In the genomic region with DNA sequence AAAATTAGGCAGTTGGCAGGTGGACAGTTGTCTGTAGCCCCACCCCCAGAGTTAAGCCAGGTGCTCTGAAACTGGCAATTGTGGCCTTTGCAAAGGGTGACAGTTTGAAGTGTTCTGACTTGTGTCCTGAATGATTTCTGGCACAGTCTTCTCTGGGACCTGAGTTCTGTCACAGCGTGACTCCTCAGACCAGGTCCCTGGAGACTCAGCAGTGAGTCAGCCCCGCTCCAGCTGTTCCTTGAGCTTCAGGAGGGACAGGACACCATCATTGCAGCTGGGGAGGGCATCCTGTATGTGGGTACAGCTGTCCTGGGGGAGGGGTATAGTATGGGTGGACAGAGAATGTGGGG, we compare ENCODE assay signal across 11 mouse cellular contexts. TPM values are rescaled to one million over a fixed set of nuclear protein-coding genes. Genes with fewer than 3 reads are reported as not detected.
DNase-seq lines count a peak whose midpoint lies in the region; ATAC-seq and TF ChIP-seq lines count a peak whose summit lies in the region.
"Had no signal": no experiment of that assay in that cellular context is flagged by ENCODE, and none has a peak within 500 bp of the region (broad histone marks: within the 10 kb centered on the region; RNA-seq: fewer than 3 reads in every experiment).

No protein-coding gene starts in this region.

- no peak for DNase-seq in hindbrain, embryonic 10.5 days (ENCODE audit: low spot score)
- DNase-seq in embryonic facial prominence, embryonic 14.5 days (ENCODE audit: low spot score): peak; percentile 54
- peak; percentile 41 to 69 for DNase-seq in heart, postnatal 36 days
- DNase-seq in right cerebral cortex, postnatal 4 days: no peak
- no peak for DNase-seq in cerebellum, postnatal 4 days (ENCODE audit: low spot score in 2 of 2)

- no peak overlapping the region for H3K9ac ChIP-seq in hindbrain, embryonic 16.5 days (ENCODE audit: low read depth, low read length)
- no peak overlapping the region for H3K9ac ChIP-seq in embryonic facial prominence, embryonic 14.5 days (ENCODE audit: low read depth, low read length)
- H3K9ac ChIP-seq: forebrain, embryonic 15.5 days; neural tube, embryonic 13.5 days had no signal

- TF ChIP-seq CTCF in C2C12 (IDR thresholded peaks at IDR 0.05; ENCODE audit: control insufficient read depth, insufficient read depth, insufficient read length): no peak

- no peak for ATAC-seq in hindbrain, embryonic 16.5 days
- no peak for ATAC-seq in embryonic facial prominence, embryonic 14.5 days (ENCODE audit: low read depth)
- ATAC-seq in megakaryocyte-erythroid progenitor cell, adult 5-6 weeks (replicated peaks; ENCODE audit: low FRiP score, low TSS enrichment, poor library complexity, severe bottlenecking): no peak

- H3K27me3 ChIP-seq in hindbrain, embryonic 10.5 days (ENCODE audit: insufficient read depth, poor library complexity, severe bottlenecking): no peaks in the 10 kb centered on the region
- H3K27me3 ChIP-seq in hindbrain, embryonic 16.5 days (replicated peaks; ENCODE audit: control insufficient read depth, insufficient read depth, low read length): no peaks in the 10 kb centered on the region
- no peaks in the 10 kb centered on the region for H3K27me3 ChIP-seq in C2C12 (ENCODE audit: control insufficient read depth, insufficient read depth, insufficient read length)
- H3K27me3 ChIP-seq in embryonic facial prominence, embryonic 14.5 days (replicated peaks; ENCODE audit: control insufficient read depth, insufficient read depth, low read length): no peaks in the 10 kb centered on the region
- H3K27me3 ChIP-seq: forebrain, embryonic 15.5 days had no signal

- no peaks in the 10 kb centered on the region for H3K9me3 ChIP-seq in hindbrain, embryonic 10.5 days
- no peaks in the 10 kb centered on the region for H3K9me3 ChIP-seq in hindbrain, embryonic 16.5 days (ENCODE audit: control insufficient read depth, low read length)
- no peaks in the 10 kb centered on the region for H3K9me3 ChIP-seq in embryonic facial prominence, embryonic 14.5 days (ENCODE audit: control insufficient read depth, low read length)
- H3K9me3 ChIP-seq: forebrain, embryonic 15.5 days; neural tube, embryonic 13.5 days had no signal

- WGBS in hindbrain, embryonic 10.5 days: 86% methylated on average over 2 of the region's 2 CpGs
- 54% methylated on average over 2 of the region's 2 CpGs for WGBS in hindbrain, embryonic 16.5 days
- WGBS in embryonic facial prominence, embryonic 14.5 days: 61% methylated on average over 2 of the region's 2 CpGs

- H3K27ac ChIP-seq in hindbrain, embryonic 10.5 days: peak overlapping the region; percentile 62; the same call in 1 of the 2 replicates
- no peak overlapping the region for H3K27ac ChIP-seq in hindbrain, embryonic 16.5 days (ENCODE audit: low read depth, low read length)
- no peak overlapping the region for H3K27ac ChIP-seq in embryonic facial prominence, embryonic 14.5 days (replicated peaks; ENCODE audit: low read depth, low read length)
- H3K27ac ChIP-seq: forebrain, embryonic 15.5 days; neural tube, embryonic 13.5 days had no signal

- no peaks in the 10 kb centered on the region for H3K79me2 ChIP-seq in C2C12 (ENCODE audit: control insufficient read depth, insufficient read depth)

- intact Hi-C loops in heart, postnatal 36 days (cut with DNase I): loop anchor here (1.0 to 10.0 kb wide), 5 partner anchors 48 to 419 kb away; no protein-coding TSS in a partner anchor

- peaks cover 70% of the 10 kb centered on the region for H3K4me1 ChIP-seq in hindbrain, embryonic 10.5 days (replicated peaks)
- H3K4me1 ChIP-seq in hindbrain, embryonic 16.5 days (ENCODE audit: control insufficient read depth, insufficient read depth, low read depth, low read length): peaks cover 11% of the 10 kb centered on the region
- H3K4me1 ChIP-seq in embryonic facial prominence, embryonic 14.5 days (ENCODE audit: control insufficient read depth, insufficient read depth, low read length): peaks cover 23% of the 10 kb centered on the region

- H3ac ChIP-seq in C2C12 (ENCODE audit: control insufficient read depth, insufficient read length, low read depth): no peak overlapping the region

- H3K4me3 ChIP-seq in hindbrain, embryonic 10.5 days: no peak overlapping the region
- no peak overlapping the region for H3K4me3 ChIP-seq in hindbrain, embryonic 16.5 days (ENCODE audit: low read length)
- no peak overlapping the region for H3K4me3 ChIP-seq in C2C12 (ENCODE audit: insufficient read depth, poor library complexity, severe bottlenecking)
- H3K4me3 ChIP-seq in embryonic facial prominence, embryonic 14.5 days (ENCODE audit: low read depth, low read length): no peak overlapping the region
- H3K4me3 ChIP-seq: forebrain, embryonic 15.5 days; neural tube, embryonic 13.5 days had no signal

- no peaks in the 10 kb centered on the region for H3K79me3 ChIP-seq in C2C12 (ENCODE audit: low read depth)

- no peak overlapping the region for H3K4me2 ChIP-seq in hindbrain, embryonic 16.5 days (ENCODE audit: low read length)
- no peak overlapping the region for H3K4me2 ChIP-seq in embryonic facial prominence, embryonic 14.5 days (ENCODE audit: low read depth, low read length)
- H3K4me2 ChIP-seq: forebrain, embryonic 15.5 days; neural tube, embryonic 13.5 days had no signal

- H3K36me3 ChIP-seq in hindbrain, embryonic 10.5 days: peaks cover 66% of the 10 kb centered on the region
- peaks cover 15% of the 10 kb centered on the region for H3K36me3 ChIP-seq in hindbrain, embryonic 16.5 days (ENCODE audit: control insufficient read depth, insufficient read depth, low read length)
- peaks cover 57% of the 10 kb centered on the region for H3K36me3 ChIP-seq in C2C12 (ENCODE audit: control insufficient read depth, insufficient read depth)
- H3K36me3 ChIP-seq in embryonic facial prominence, embryonic 14.5 days (ENCODE audit: control insufficient read depth, insufficient read depth, low read length): peaks cover 60% of the 10 kb centered on the region

TF ChIP-seq in C2C12, 6 proteins besides CTCF, POLR2A, EP300 and RAD21:
- TF ChIP-seq MYOG (IDR thresholded peaks at IDR 0.05; ENCODE audit: control insufficient read depth, extremely low read depth, insufficient read length): no peak
- TF ChIP-seq FOSL1 (IDR thresholded peaks at IDR 0.05; ENCODE audit: insufficient read depth, low read length, poor library complexity, severe bottlenecking): peak; percentile 98
- peak; percentile 88 for TF ChIP-seq MAX (IDR thresholded peaks at IDR 0.05)
- TF ChIP-seq CEBPB (IDR thresholded peaks at IDR 0.05; ENCODE audit: low read depth): peak; percentile 1
- no peak for TF ChIP-seq USF1 (IDR thresholded peaks at IDR 0.05; ENCODE audit: low read depth)
- TF ChIP-seq MYOD1 (IDR thresholded peaks at IDR 0.05; ENCODE audit: control insufficient read depth, insufficient read length, low read depth): peak; percentile 99

RNA-seq across cellular contexts. Expression of gene Parvb, which starts 19.1 kb away (rescaled TPM):
- polyA plus RNA-seq in hindbrain, embryonic 10.5 days (2016; fragmentation: Nextera tagmentation; extraction: Ambion mirVana): 7.1 and 7.6 TPM in 2 replicates
- 4.3 and 4.8 TPM in 2 replicates for polyA plus RNA-seq in hindbrain, embryonic 16.5 days (2015; fragmentation: Nextera tagmentation; extraction: Ambion mirVana)
- polyA plus RNA-seq in C2C12 (2012; fragmentation: generic; extraction: Trizol): 103 TPM
- 5.0 and 7.8 TPM in 2 replicates for polyA plus RNA-seq in embryonic facial prominence, embryonic 14.5 days (2014; fragmentation: Nextera tagmentation; extraction: Ambion mirVana)
- 100 to 1,000 TPM; 110 to 142 TPM for total RNA-seq in heart, postnatal 36 days (2021)
- 28.9 and 29.8 TPM in 2 replicates for total RNA-seq in megakaryocyte-erythroid progenitor cell, adult 5-6 weeks (2014; fragmentation: Nextera tagmentation)
- 2.1 and 3.2 TPM in 2 replicates for total RNA-seq in megakaryocyte-erythroid progenitor cell, adult 5-6 weeks (2017)

RNA-seq across cellular contexts. Expression of gene Samm50, which starts 20.7 kb away (rescaled TPM):
- polyA plus RNA-seq in hindbrain, embryonic 10.5 days (2016; fragmentation: Nextera tagmentation; extraction: Ambion mirVana): 94.5 and 103 TPM in 2 replicates
- polyA plus RNA-seq in hindbrain, embryonic 16.5 days (2015; fragmentation: Nextera tagmentation; extraction: Ambion mirVana): 94.4 and 95.3 TPM in 2 replicates
- polyA plus RNA-seq in C2C12 (2012; fragmentation: generic; extraction: Trizol): 123 TPM
- polyA plus RNA-seq in embryonic facial prominence, embryonic 14.5 days (2014; fragmentation: Nextera tagmentation; extraction: Ambion mirVana): 71.1 and 74.0 TPM in 2 replicates
- total RNA-seq in heart, postnatal 36 days (2021): 100 to 1,000 TPM; 270 to 286 TPM
- 69.2 and 88.5 TPM in 2 replicates for total RNA-seq in megakaryocyte-erythroid progenitor cell, adult 5-6 weeks (2014; fragmentation: Nextera tagmentation)
- 46.4 and 53.9 TPM in 2 replicates for total RNA-seq in megakaryocyte-erythroid progenitor cell, adult 5-6 weeks (2017)

RNA-seq across cellular contexts. Expression of gene Pnpla3, which starts 45.1 kb away (rescaled TPM):
- 0.88 and 1.1 TPM in 2 replicates for polyA plus RNA-seq in hindbrain, embryonic 10.5 days (2016; fragmentation: Nextera tagmentation; extraction: Ambion mirVana)
- 6.0 and 6.4 TPM in 2 replicates for polyA plus RNA-seq in hindbrain, embryonic 16.5 days (2015; fragmentation: Nextera tagmentation; extraction: Ambion mirVana)
- polyA plus RNA-seq in C2C12 (2012; fragmentation: generic; extraction: Trizol): not detected
- polyA plus RNA-seq in embryonic facial prominence, embryonic 14.5 days (2014; fragmentation: Nextera tagmentation; extraction: Ambion mirVana): 0.89 and 1.1 TPM in 2 replicates
- total RNA-seq in heart, postnatal 36 days (2021): 1 to 10 TPM; 1.9 to 2.9 TPM
- not detected in 2 replicates for total RNA-seq in megakaryocyte-erythroid progenitor cell, adult 5-6 weeks (2014; fragmentation: Nextera tagmentation)
- not detected in 2 replicates for total RNA-seq in megakaryocyte-erythroid progenitor cell, adult 5-6 weeks (2017)
- total RNA-seq: MEL had no signal

Comparison
In these comparisons a context has a peak if more than half of its experiments do, and no peak if none do; other contexts are left out.
1. DNase-seq: peak in embryonic facial prominence, embryonic 14.5 days (single experiment) and heart, postnatal 36 days (2 of 2); none in hindbrain, embryonic 10.5 days (single experiment), right cerebral cortex, postnatal 4 days (single experiment) and cerebellum, postnatal 4 days (0 of 2).
2. RNA of gene Parvb, which starts 19.1 kb away (polyA plus RNA-seq): 103 TPM in C2C12 (single experiment); 5.0 to 7.8 TPM in embryonic facial prominence, embryonic 14.5 days, 7.1 to 7.6 TPM in hindbrain, embryonic 10.5 days and 4.3 to 4.8 TPM in hindbrain, embryonic 16.5 days; every median in the first group is over 10 times any median in the second.